Mouse (Mus musculus) T-cell, adult 2 months (primary cell): Measurements from ENCODE around the gene Ptprk.

Experiments
- DNase-seq: peaks from one replicate; pipeline ENCODE4 v3.0.0; 2022; ENCODE audit warnings: low spot score

The Ptprk gene

GRCm38 (mm10) chr10:28425371-28425770, 350.8 kb downstream of the Ptprk start:
- no peak for DNase-seq

- no peak for DNase-seq
These were observed 361.5 kb downstream of the Ptprk start for GRCm38 (mm10) chr10:28436084-28436483.

GRCm38 (mm10) chr10:28449853-28450252, 375.2 kb downstream of the Ptprk start:
- DNase-seq = no peak

GRCm38 (mm10) chr10:28450642-28451041, 376.0 kb downstream of the Ptprk start:
- no peak for DNase-seq

GRCm38 (mm10) chr10:28458027-28458426, 383.4 kb downstream of the Ptprk start:
- no peak for DNase-seq

- no peak for DNase-seq
These were observed 385.3 kb downstream of the Ptprk start for GRCm38 (mm10) chr10:28459963-28460362.

GRCm38 (mm10) chr10:28463706-28464105, 389.1 kb downstream of the Ptprk start:
- no peak for DNase-seq

GRCm38 (mm10) chr10:28464766-28465548, 390.3 kb downstream of the Ptprk start:
- no peak for DNase-seq

- peak; percentile 57 for DNase-seq
These were observed 411.0 kb downstream of the Ptprk start for GRCm38 (mm10) chr10:28485574-28485973.

GRCm38 (mm10) chr10:28491006-28491405, 416.4 kb downstream of the Ptprk start:
- no peak for DNase-seq

GRCm38 (mm10) chr10:28492206-28492605, 417.6 kb downstream of the Ptprk start:
- DNase-seq = no peak

- no peak for DNase-seq
These were observed 418.2 kb downstream of the Ptprk start for GRCm38 (mm10) chr10:28492870-28493269.

GRCm38 (mm10) chr10:28493271-28493861, 418.7 kb downstream of the Ptprk start:
- no peak for DNase-seq

- DNase-seq = no peak
These were observed 423.2 kb downstream of the Ptprk start for GRCm38 (mm10) chr10:28497791-28498190.

GRCm38 (mm10) chr10:28498504-28498903, 423.9 kb downstream of the Ptprk start:
- no peak for DNase-seq

- peak; percentile 24 for DNase-seq
These were observed 439.0 kb downstream of the Ptprk start for GRCm38 (mm10) chr10:28513601-28514000.

GRCm38 (mm10) chr10:28516147-28516546, 441.5 kb downstream of the Ptprk start:
- peak; percentile 50 for DNase-seq

- peak; percentile 28 for DNase-seq
These were observed 443.7 kb downstream of the Ptprk start for GRCm38 (mm10) chr10:28518297-28518696.

- DNase-seq = peak; percentile 39
These were observed 445.2 kb downstream of the Ptprk start for GRCm38 (mm10) chr10:28519861-28520260.

GRCm38 (mm10) chr10:28523992-28524735, 449.5 kb downstream of the Ptprk start:
- DNase-seq = no peak

- DNase-seq = no peak
These were observed 466.0 kb downstream of the Ptprk start for GRCm38 (mm10) chr10:28540595-28540994.

GRCm38 (mm10) chr10:28542754-28543153, 468.1 kb downstream of the Ptprk start:
- no peak for DNase-seq

- no peak for DNase-seq
These were observed 475.9 kb downstream of the Ptprk start for GRCm38 (mm10) chr10:28550549-28550948.
